Mouse (Mus musculus): Measurements from ENCODE around the gene Leprot. TPM values are rescaled to one million over a fixed set of nuclear protein-coding genes. Genes with fewer than 3 reads are reported as not detected.

The Leprot gene
- polyA plus RNA-seq, 1 experiment from 2014 or later: 47.5 TPM

GRCm38 (mm10) chr4:101694529-101694928 lies 47.0 kb downstream of the Leprot start:
- Histone ChIP-seq H3K9me3 (replicated peaks) (no peaks in the 10 kb centered on the region), H3K4me2 (no peak overlapping the region), H3K4me3 (replicated peaks) (no peak overlapping the region), H3K9ac (no peak overlapping the region), H3K27ac (replicated peaks) (no peak overlapping the region), H3K27me3 (no peaks in the 10 kb centered on the region), H3K36me3 (replicated peaks) (no peaks in the 10 kb centered on the region), H3K4me1 (replicated peaks) (no peaks in the 10 kb centered on the region)
- ATAC-seq (ENCODE audit: insufficient read depth): no peak
- 41% methylated on average over 6 of the region's 6 CpGs for WGBS (ENCODE audit: insufficient replicate concordance)

- Histone ChIP-seq H3K4me2 (no peak overlapping the region), H3K4me3 (replicated peaks) (no peak overlapping the region), H3K27me3 (no peaks in the 10 kb centered on the region), H3K36me3 (replicated peaks) (no peaks in the 10 kb centered on the region), H3K4me1 (replicated peaks) (no peaks in the 10 kb centered on the region), H3K9me3 (replicated peaks) (no peaks in the 10 kb centered on the region), H3K27ac (replicated peaks) (no peak overlapping the region), H3K9ac (no peak overlapping the region)
- WGBS (ENCODE audit: insufficient replicate concordance): 62% methylated on average over 3 of the region's 3 CpGs
- ATAC-seq (ENCODE audit: insufficient read depth): no peak
These were observed 49.7 kb downstream of the Leprot start for GRCm38 (mm10) chr4:101697236-101697635.

GRCm38 (mm10) chr4:101699423-101699822 lies 51.9 kb downstream of the Leprot start:
- H3K4me1 ChIP-seq (replicated peaks): no peaks in the 10 kb centered on the region
- no peaks in the 10 kb centered on the region for H3K27me3 ChIP-seq
- no peak for ATAC-seq (ENCODE audit: insufficient read depth)
- 68% methylated on average over 1 of the region's 1 CpGs for WGBS (ENCODE audit: insufficient replicate concordance)
- no peak overlapping the region for H3K9ac ChIP-seq
- H3K4me2 ChIP-seq: no peak overlapping the region
- H3K9me3 ChIP-seq (replicated peaks): no peaks in the 10 kb centered on the region
- H3K4me3 ChIP-seq (replicated peaks): no peak overlapping the region
- no peak overlapping the region for H3K27ac ChIP-seq (replicated peaks)
- H3K36me3 ChIP-seq (replicated peaks): no peaks in the 10 kb centered on the region

GRCm38 (mm10) chr4:101700892-101701640 lies 53.5 kb downstream of the Leprot start:
- Histone ChIP-seq H3K36me3 (replicated peaks) (no peaks in the 10 kb centered on the region), H3K4me2 (no peak overlapping the region), H3K4me3 (replicated peaks) (no peak overlapping the region), H3K9me3 (replicated peaks) (no peaks in the 10 kb centered on the region), H3K27ac (replicated peaks) (no peak overlapping the region), H3K27me3 (no peaks in the 10 kb centered on the region), H3K4me1 (replicated peaks) (no peaks in the 10 kb centered on the region), H3K9ac (no peak overlapping the region)
- 66% methylated on average over 14 of the region's 14 CpGs for WGBS (ENCODE audit: insufficient replicate concordance)
- ATAC-seq (ENCODE audit: insufficient read depth): no peak

- H3K9ac ChIP-seq: no peak overlapping the region
- H3K9me3 ChIP-seq (replicated peaks): no peaks in the 10 kb centered on the region
- WGBS (ENCODE audit: insufficient replicate concordance): 63% methylated on average over 9 of the region's 9 CpGs
- H3K4me3 ChIP-seq (replicated peaks): no peak overlapping the region
- ATAC-seq (ENCODE audit: insufficient read depth): no peak
- no peak overlapping the region for H3K27ac ChIP-seq (replicated peaks)
- H3K4me1 ChIP-seq (replicated peaks): no peaks in the 10 kb centered on the region
- no peak overlapping the region for H3K4me2 ChIP-seq
- H3K27me3 ChIP-seq: no peaks in the 10 kb centered on the region
- H3K36me3 ChIP-seq (replicated peaks): no peaks in the 10 kb centered on the region
These were observed 57.8 kb downstream of the Leprot start for GRCm38 (mm10) chr4:101705325-101705724.

- no peaks in the 10 kb centered on the region for H3K9me3 ChIP-seq (replicated peaks)
- H3K36me3 ChIP-seq (replicated peaks): no peaks in the 10 kb centered on the region
- H3K4me3 ChIP-seq (replicated peaks): no peak overlapping the region
- no peak for ATAC-seq (ENCODE audit: insufficient read depth)
- 52% methylated on average over 2 of the region's 2 CpGs for WGBS (ENCODE audit: insufficient replicate concordance)
- no peak overlapping the region for H3K9ac ChIP-seq
- H3K27me3 ChIP-seq: no peaks in the 10 kb centered on the region
- no peak overlapping the region for H3K4me2 ChIP-seq
- no peaks in the 10 kb centered on the region for H3K4me1 ChIP-seq (replicated peaks)
- no peak overlapping the region for H3K27ac ChIP-seq (replicated peaks)
These were observed 59.7 kb downstream of the Leprot start for GRCm38 (mm10) chr4:101707234-101707633.

- ATAC-seq (ENCODE audit: insufficient read depth): no peak
These were observed 60.4 kb downstream of the Leprot start for GRCm38 (mm10) chr4:101707953-101708352.

More at GRCm38 (mm10) chr4:101707953-101708352, 60.4 kb downstream of the Leprot start:
- Histone ChIP-seq H3K27me3 (no peaks in the 10 kb centered on the region), H3K9ac (no peak overlapping the region), H3K4me2 (no peak overlapping the region), H3K4me1 (replicated peaks) (no peaks in the 10 kb centered on the region), H3K36me3 (replicated peaks) (no peaks in the 10 kb centered on the region), H3K4me3 (replicated peaks) (no peak overlapping the region), H3K27ac (replicated peaks) (no peak overlapping the region), H3K9me3 (replicated peaks) (no peaks in the 10 kb centered on the region)
- WGBS (ENCODE audit: insufficient replicate concordance): 66% methylated on average over 3 of the region's 3 CpGs

Other genes starting within 250 kb of the Leprot start
- gene Ak4, start 228.4 kb upstream of the Leprot start, polyA plus RNA-seq (2015; fragmentation: Nextera tagmentation; extraction: Ambion mirVana): 14.9 and 17.8 TPM in 2 replicates
- 0.15 and 0.17 TPM in 2 replicates for gene Dnajc6, start 151.1 kb upstream of the Leprot start, polyA plus RNA-seq (2015; fragmentation: Nextera tagmentation; extraction: Ambion mirVana)
- gene Lepr, start 69.7 kb downstream of the Leprot start, polyA plus RNA-seq (2015; fragmentation: Nextera tagmentation; extraction: Ambion mirVana): 0.74 and 0.76 TPM in 2 replicates
- gene B020004J07Rik, start 196.3 kb downstream of the Leprot start, polyA plus RNA-seq (2015; fragmentation: Nextera tagmentation; extraction: Ambion mirVana): not detected in 2 replicates
- gene C130073F10Rik, start 246.1 kb downstream of the Leprot start, polyA plus RNA-seq (2015; fragmentation: Nextera tagmentation; extraction: Ambion mirVana): not detected in 2 replicates

All from liver, embryonic 15.5 days (tissue).